Mouse (Mus musculus) midbrain, embryonic 14.5 days (tissue): ENCODE measurements at regions not wholly inside any gene's neighbourhood (a gene's known extent, or its start where the extent isn't known, plus 50 kb on each side); places are given as distances from the start of the nearest gene placed in this dataset.

ENCODE experiments used
- ATAC-seq: fragments of 200-750 bp; cut with Nextera tagmentation; 2 replicates; pipeline ENCODE4 v1.8.0; 2017; ENCODE audit warnings: moderate number of reproducible peaks, moderate library complexity; ENCODE audit not compliant: low FRiP score, low TSS enrichment
- DNase-seq: peaks from one replicate; pipeline ENCODE4 v3.0.0-alpha.2; 2015
- H3K27ac ChIP-seq: fragments of 300-500 bp; sonication (generic); replicated peaks from 2 replicates; pipeline ENCODE4 v1.5.1; 2014; ENCODE audit warnings: mild to moderate bottlenecking, low read depth, low read length, moderate library complexity
- H3K27me3 ChIP-seq: fragments of 300-500 bp; sonication (generic); 2 replicates; pipeline ENCODE4 v1.6.1; 2014; ENCODE audit warnings: low read length, control low read depth, mixed read lengths; ENCODE audit not compliant: control insufficient read depth, insufficient read depth
- H3K36me3 ChIP-seq: fragments of 300-500 bp; sonication (generic); 2 replicates; pipeline ENCODE4 v1.6.1; 2014; ENCODE audit warnings: low read length, control low read depth; ENCODE audit not compliant: control insufficient read depth, insufficient read depth
- H3K4me1 ChIP-seq: fragments of 300-500 bp; sonication (generic); 2 replicates; pipeline ENCODE4 v1.6.1; 2014; ENCODE audit warnings: mild to moderate bottlenecking, antibody characterized with exemption, low read length, control low read depth; ENCODE audit not compliant: control insufficient read depth, insufficient read depth
- H3K4me2 ChIP-seq: fragments of 300-500 bp; sonication (generic); 2 replicates; pipeline ENCODE4 v1.6.1; 2014; ENCODE audit warnings: mild to moderate bottlenecking, low read length, moderate library complexity
- H3K4me3 ChIP-seq: fragments of 300-500 bp; sonication (generic); replicated peaks from 2 replicates; pipeline ENCODE4 v1.5.1; 2014; ENCODE audit warnings: low read depth, low read length
- H3K9ac ChIP-seq: fragments of 300-500 bp; sonication (generic); replicated peaks from 2 replicates; pipeline ENCODE4 v1.6.1; 2014; ENCODE audit warnings: mild to moderate bottlenecking, low read length, moderate library complexity
- H3K9me3 ChIP-seq: fragments of 300-500 bp; sonication (generic); 2 replicates; pipeline ENCODE4 v1.6.1; 2016; ENCODE audit warnings: low read length, control low read depth, mixed read lengths; ENCODE audit not compliant: control insufficient read depth
- WGBS: fragments of 180-500 bp; shearing (Covaris S2); extraction: QIAGEN DNeasy Blood & Tissue Kit; methylation state at CpG from one replicate; pipeline ENCODE4 v1.1.7; 2014; 5-methylcytosine and 5-hydroxymethylcytosine counted together

DNA sequence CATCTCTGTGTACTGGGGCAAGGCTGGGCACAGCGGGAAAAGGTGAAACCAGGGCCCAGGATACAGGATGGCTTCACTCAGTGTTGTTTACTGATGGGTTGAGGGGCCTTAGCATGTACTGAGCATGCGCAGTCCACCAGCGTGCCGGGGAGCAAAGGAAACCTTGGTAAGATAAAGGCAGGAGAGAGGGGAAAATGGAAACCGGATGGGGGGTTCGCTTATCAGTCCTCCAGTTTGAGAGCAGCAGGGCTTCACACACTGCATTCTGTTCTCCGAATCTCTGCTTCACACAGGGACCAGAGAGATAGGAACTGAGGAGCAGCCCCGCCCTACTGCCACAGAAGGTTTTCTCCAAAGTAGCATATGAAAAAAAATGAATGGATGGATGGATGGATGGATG lies 127.6 kb upstream of the Pabpc6 start:
- WGBS: 74% methylated on average over 8 of the region's 8 CpGs
- Histone ChIP-seq H3K9ac (no peak overlapping the region), H3K4me2 (no peak overlapping the region), H3K4me3 (no peak overlapping the region), H3K4me1 (peaks cover 7% of the 10 kb centered on the region; the same call in 1 of the 2 replicates), H3K27ac (no peak overlapping the region), H3K27me3 (no peaks in the 10 kb centered on the region), H3K36me3 (no peaks in the 10 kb centered on the region), H3K9me3 (peaks cover 5% of the 10 kb centered on the region; the same call in 1 of the 2 replicates)
- no peak for DNase-seq
- ATAC-seq: no peak

DNA sequence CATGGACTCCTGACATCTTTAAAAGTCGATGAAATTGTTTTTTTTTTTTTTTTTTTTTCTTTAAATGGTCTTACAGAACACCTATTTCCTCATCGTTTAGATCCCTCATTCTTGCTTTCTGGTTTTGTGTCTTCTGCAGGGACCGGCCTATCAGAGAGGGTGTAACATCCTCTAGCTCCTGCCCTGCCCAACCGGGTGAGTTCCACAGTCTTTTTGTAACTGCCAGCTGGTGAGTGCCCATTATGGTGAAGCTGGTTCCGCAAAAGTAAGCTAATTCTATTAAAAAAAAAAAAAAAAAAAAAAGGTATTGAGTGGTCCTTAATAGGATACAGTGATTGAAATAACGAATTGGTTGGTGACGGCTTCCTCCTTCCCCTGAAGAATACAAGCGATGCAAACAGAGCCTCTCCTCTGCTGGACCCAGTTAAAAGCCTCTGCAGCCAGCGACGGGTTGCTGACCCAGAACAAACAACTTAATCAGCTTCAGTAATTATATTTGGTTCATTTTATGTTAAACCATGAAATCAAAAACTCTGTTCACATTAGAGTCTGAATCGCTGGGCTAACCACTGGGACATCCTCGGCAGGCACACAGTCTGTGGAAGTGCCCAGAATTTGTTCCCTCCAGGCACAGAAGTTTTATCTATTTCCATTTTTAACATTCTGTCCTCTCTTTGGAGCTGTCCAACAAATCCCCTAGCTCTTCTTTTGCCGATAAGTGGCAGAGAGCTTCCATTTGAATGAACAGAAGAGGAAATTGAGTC lies 126.9 kb upstream of the Pabpc6 start:
- peaks cover 7% of the 10 kb centered on the region; the same call in 1 of the 2 replicates for H3K4me1 ChIP-seq
- H3K27me3 ChIP-seq: no peaks in the 10 kb centered on the region
- H3K9me3 ChIP-seq: peaks cover 5% of the 10 kb centered on the region; the same call in 1 of the 2 replicates
- no peak overlapping the region for H3K4me2 ChIP-seq
- peak; percentile 50 for DNase-seq
- no peak overlapping the region for H3K9ac ChIP-seq
- H3K27ac ChIP-seq: no peak overlapping the region
- WGBS: 16% methylated on average over 13 of the region's 13 CpGs
- no peak for ATAC-seq
- H3K36me3 ChIP-seq: no peaks in the 10 kb centered on the region
- no peak overlapping the region for H3K4me3 ChIP-seq

DNA sequence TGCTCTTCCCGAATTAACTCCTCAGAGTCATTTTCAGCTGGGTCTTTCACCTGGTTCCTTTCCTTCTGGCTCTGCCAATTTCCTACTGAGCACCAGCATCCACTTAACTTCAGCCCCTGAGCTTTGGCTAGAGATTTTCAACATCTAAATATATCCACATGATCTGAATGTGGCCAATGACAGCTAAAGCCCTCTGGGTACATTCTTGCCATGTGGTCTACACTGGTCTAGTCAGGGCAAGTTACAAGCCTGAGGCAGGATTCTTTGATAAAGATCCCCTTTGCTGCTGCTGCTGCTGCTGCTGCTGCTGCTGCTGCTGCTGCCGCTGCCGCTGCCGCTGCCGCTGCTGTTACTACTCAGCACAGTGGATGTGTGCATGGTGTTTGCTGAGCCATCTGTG lies 109.3 kb upstream of the Pabpc6 start:
- H3K27ac ChIP-seq: no peak overlapping the region
- WGBS: 87% methylated on average over 5 of the region's 5 CpGs
- H3K9ac ChIP-seq: no peak overlapping the region
- no peaks in the 10 kb centered on the region for H3K9me3 ChIP-seq
- DNase-seq: no peak
- H3K27me3 ChIP-seq: no peaks in the 10 kb centered on the region
- no peak overlapping the region for H3K4me2 ChIP-seq
- H3K4me1 ChIP-seq: peaks cover 15% of the 10 kb centered on the region
- H3K4me3 ChIP-seq: no peak overlapping the region
- no peak for ATAC-seq
- H3K36me3 ChIP-seq: no peaks in the 10 kb centered on the region

DNA sequence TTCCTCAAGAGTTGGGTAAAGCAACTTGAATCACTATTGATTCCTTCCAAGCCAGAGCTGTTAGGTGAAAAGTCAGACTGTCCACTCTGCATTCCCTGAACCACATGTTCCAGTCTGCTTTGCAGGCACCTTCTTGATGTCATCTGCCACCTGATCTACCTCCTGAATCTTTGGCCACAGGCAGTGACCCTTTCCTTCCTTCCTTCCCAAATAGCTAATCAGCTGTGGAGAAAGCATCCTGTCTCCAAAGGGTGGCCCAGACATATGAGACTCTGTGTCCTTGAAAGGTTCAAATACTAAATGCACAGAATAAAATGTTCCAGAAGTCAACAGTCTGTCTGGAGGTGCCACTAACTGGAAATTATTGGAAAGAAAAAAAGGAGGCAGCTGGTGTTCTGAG lies 107.6 kb upstream of the Pabpc6 start:
- H3K4me1 ChIP-seq: peaks cover 15% of the 10 kb centered on the region
- H3K27me3 ChIP-seq: no peaks in the 10 kb centered on the region
- ATAC-seq (no peak), DNase-seq (no peak)
- no peaks in the 10 kb centered on the region for H3K36me3 ChIP-seq
- H3K4me2 ChIP-seq: no peak overlapping the region
- no peak overlapping the region for H3K4me3 ChIP-seq
- no peaks in the 10 kb centered on the region for H3K9me3 ChIP-seq
- H3K27ac ChIP-seq: peak overlapping the region; percentile 70
- no peak overlapping the region for H3K9ac ChIP-seq

DNA sequence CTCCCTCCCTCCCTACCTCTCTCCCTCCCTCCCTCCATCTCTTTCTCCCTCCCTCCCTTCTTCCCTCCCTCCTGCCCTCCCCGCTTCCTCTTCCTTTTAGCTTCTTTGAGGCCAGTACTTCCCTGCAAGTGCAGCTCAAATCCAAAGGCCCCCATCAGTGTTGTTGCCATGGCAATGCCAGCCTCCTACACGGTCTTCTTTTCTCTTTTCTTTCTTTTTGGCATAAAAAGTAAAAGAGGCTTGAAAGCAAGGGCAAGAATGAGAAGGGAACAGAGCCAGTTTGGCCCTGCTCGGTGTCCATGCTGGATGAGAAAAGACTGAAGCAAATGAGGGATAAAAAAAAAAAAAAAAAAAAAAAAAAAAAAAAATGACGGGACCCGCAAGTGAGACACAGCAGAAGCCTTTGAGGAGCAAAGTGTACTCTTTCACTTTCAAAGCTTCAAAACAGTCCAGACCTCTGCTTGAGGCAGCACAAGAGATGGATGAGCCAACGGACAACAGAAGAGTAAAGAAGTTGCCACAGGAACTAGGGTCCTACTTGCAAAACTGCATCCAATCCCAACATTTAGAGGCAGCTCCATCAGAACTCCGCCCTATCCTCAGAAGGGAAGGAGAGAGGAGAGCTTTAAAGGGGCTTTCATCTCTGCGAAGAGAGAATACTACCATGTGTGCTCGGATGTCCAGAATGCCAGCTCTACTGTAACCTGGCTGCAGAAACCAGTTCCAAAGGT lies 106.9 kb upstream of the Pabpc6 start:
- H3K36me3 ChIP-seq: no peaks in the 10 kb centered on the region
- H3K4me1 ChIP-seq: peaks cover 15% of the 10 kb centered on the region
- H3K4me3 ChIP-seq: no peak overlapping the region
- ATAC-seq (peak; percentile 82), DNase-seq (peak; percentile 79)
- H3K9me3 ChIP-seq: no peaks in the 10 kb centered on the region
- H3K27ac ChIP-seq: peak overlapping the region; percentile 70
- H3K27me3 ChIP-seq: no peaks in the 10 kb centered on the region
- H3K4me2 ChIP-seq: 0 out of 2 replicates have a peak overlapping the region, but pooled peaks have one; percentile 13
- WGBS: 15% methylated on average over 8 of the region's 9 CpGs
- H3K9ac ChIP-seq: no peak overlapping the region

DNA sequence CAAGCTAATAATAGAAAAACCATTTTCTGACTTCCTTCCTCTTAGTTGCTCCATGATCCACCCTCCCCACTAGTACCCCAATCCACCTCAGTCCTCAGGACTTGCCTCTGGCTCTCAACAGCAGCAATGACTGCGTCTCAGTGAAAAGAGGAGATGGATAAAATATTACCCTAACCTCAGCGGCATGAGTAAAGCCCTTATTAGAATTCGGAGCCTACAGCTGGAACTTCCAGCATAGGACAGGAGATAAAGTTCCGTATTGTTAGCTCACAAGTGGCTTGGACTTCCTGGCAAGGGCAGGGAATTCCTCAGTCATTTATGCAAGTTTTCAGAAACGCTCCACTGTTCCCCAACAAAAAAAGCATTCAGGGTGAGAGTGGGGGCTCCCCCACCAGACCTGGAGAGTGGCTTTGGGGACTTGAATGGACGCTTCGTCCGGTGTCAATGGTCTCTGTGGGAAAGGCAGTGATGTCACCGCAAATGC lies 106.2 kb upstream of the Pabpc6 start:
- Histone ChIP-seq H3K36me3 (no peaks in the 10 kb centered on the region), H3K27ac (peak overlapping the region; percentile 70), H3K27me3 (no peaks in the 10 kb centered on the region), H3K9ac (no peak overlapping the region), H3K4me3 (no peak overlapping the region), H3K9me3 (no peaks in the 10 kb centered on the region), H3K4me1 (peaks cover 15% of the 10 kb centered on the region), H3K4me2 (0 out of 2 replicates have a peak overlapping the region, but pooled peaks have one; percentile 11)
- 8% methylated on average over 9 of the region's 9 CpGs for WGBS
- peak; percentile 83 for ATAC-seq
- peak; percentile 75 for DNase-seq

DNA sequence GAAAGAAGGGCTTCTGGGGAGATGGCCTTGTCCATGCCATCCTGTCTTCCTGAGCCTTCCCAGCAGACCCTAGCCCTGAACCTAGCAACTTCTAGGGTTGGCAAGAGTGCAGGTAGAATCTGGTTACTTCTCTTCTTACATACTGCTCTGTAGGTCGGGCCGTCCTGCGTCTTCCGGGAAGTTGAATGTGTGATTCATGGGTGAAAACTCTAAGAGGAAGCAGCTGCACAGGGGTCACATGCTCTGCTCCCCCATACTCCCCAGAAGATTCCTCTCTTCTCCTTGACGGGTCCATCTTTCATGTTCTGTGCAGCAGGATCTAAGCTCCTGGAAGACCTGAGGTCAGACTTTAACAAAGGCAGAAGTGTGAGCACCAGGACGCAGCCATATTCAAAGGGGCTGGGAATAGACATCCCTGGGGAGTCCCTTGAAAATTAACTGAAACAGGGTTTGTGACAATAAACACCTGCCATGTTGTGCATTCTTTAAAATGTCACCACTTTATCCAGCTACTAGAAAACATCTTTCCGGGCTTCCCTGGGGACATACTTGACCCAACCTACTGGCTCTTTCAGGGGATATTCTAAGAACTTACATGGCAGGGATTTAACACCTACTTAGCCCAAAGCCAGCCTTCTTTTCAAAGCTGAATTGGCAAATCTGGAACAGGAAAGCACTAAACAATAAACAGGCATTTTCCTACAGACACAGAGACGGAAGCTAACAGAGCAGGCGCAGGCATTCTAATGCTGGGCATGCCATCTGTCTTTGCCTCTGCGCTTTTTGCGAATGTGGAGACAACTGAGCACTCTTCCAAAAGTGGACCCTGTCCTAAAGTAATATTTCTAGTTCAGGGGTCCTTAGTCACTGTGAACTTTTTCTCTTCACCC lies 105.5 kb upstream of the Pabpc6 start:
- Histone ChIP-seq H3K4me3 (no peak overlapping the region), H3K9ac (no peak overlapping the region), H3K27me3 (no peaks in the 10 kb centered on the region), H3K27ac (peak overlapping the region; percentile 70), H3K36me3 (no peaks in the 10 kb centered on the region), H3K4me1 (peaks cover 15% of the 10 kb centered on the region), H3K9me3 (no peaks in the 10 kb centered on the region), H3K4me2 (no peak overlapping the region)
- 42% methylated on average over 11 of the region's 11 CpGs for WGBS
- ATAC-seq (peak; percentile 35; the same call in 1 of the 2 replicates), DNase-seq (peak; percentile 57)

DNA sequence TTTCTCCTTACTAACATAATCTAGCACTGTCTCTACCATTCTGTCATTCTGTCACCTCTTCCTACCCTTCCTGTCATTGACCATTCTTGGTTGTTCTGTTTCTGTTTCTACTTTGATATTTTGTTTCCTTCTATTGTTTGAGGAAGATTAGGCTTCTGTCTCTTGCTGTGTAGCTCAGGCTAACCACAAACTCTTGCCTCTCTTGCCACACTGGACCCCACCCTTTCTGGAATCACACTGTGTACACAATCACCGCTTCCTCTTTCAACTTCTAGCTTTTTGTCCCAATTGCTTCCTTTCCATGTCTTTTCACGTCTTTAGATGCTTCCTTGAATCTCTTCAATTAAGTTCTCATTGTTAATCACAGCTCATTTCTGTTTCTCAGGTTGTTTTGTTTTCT lies 104.2 kb upstream of the Pabpc6 start:
- no peak overlapping the region; the same call in 1 of the 2 replicates for H3K27ac ChIP-seq
- WGBS: 83% methylated on average over 2 of the region's 2 CpGs
- ATAC-seq (no peak), DNase-seq (no peak)
- H3K36me3 ChIP-seq: no peaks in the 10 kb centered on the region
- H3K4me3 ChIP-seq: no peak overlapping the region
- no peaks in the 10 kb centered on the region for H3K9me3 ChIP-seq
- no peak overlapping the region for H3K9ac ChIP-seq
- H3K27me3 ChIP-seq: no peaks in the 10 kb centered on the region
- peaks cover 15% of the 10 kb centered on the region for H3K4me1 ChIP-seq
- no peak overlapping the region for H3K4me2 ChIP-seq
